Mouse (Mus musculus): ENCODE measurements around the gene Ddx27. TPM values are rescaled to one million over a fixed set of nuclear protein-coding genes. Genes with fewer than 3 reads are reported as not detected.

Ddx27 gene
- polyA plus RNA-seq (2014; fragmentation: Nextera tagmentation; extraction: Ambion mirVana), result 23.2 and 27.8 TPM in 2 replicates

DNA sequence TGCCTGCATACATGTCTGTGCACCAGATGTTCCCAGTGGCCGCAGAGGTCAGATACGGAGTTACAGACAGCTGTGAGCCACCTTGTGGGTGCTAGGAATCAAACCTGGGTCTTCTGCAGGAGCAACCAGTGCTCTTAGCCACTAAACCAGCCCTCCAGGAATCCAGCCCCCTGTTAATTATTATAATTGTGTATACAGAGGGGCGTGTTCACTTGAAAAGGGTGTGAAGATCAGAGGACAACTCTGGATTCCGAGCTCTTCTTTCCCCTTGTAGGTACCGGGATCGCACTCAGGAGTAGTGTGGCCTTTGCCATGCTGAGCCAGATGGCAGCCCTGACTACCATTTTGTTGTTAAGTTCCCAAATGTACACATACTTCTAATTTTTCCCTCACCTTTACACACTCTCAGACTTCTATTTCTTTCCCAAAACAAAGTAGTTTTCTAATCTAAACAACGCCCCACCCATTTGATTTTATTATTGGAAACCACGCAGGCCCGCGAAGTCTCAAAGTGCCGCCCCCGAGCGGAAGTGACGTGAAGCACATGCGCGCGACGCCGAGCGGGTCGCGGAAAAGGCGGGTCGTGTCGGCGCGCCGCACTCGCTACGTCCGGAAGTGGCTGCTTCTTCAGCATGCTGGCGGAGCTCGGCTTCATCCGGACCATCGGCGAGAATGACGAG is at the start of gene Ddx27:
Gene Ddx27, plus strand, starts transcription at position 492 of the 680 bp plus-strand sequence.
- Histone ChIP-seq H3K4me3 (ENCODE audit: low read depth, low read length) (peak within 1 kb of the TSS; percentile 79), H3K27me3 (replicated peaks; ENCODE audit: control insufficient read depth, insufficient read depth, low read length) (no peaks in the 10 kb centered on the region), H3K9ac (ENCODE audit: low read length) (peak within 1 kb of the TSS; percentile 82), H3K36me3 (ENCODE audit: control insufficient read depth, insufficient read depth, low read length) (peaks cover 18% of the 10 kb centered on the region), H3K4me1 (ENCODE audit: control insufficient read depth, insufficient read depth, low read length) (peaks cover 6% of the 10 kb centered on the region), H3K27ac (ENCODE audit: low read depth, low read length) (peak within 1 kb of the TSS; percentile 67), H3K9me3 (replicated peaks; ENCODE audit: control insufficient read depth, low read length) (no peaks in the 10 kb centered on the region), H3K4me2 (ENCODE audit: low read length) (peak within 1 kb of the TSS; percentile 92)
- ATAC-seq, result peak; percentile 91
- 3% methylated on average over 36 of the region's 37 CpGs for WGBS
- DNase-seq (ENCODE audit: low spot score), result peak; percentile 96

DNA sequence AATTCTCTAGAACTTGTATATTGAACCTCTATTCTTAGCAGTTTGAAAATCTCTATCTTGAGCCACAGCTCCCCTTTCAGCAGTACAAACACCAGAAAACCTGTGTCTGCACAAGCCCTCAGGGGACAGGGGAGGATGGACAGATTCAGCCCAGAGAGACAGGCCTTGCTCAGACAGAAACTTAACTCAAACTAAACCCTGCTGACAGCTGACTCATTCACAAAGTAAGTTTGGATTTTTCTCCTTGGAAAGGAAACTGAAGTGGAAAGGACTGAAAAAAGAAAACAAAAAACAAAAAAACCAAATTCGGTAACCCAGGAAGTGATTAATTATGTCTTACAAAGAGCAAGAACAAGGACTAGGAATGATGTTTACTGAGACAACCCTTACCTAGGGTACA is 41.8 kb upstream of the Ddx27 start:
- WGBS, result 87% methylated on average over 1 of the region's 1 CpGs
- DNase-seq (ENCODE audit: low spot score) (no peak), ATAC-seq (no peak)
- Histone ChIP-seq H3K27me3 (replicated peaks; ENCODE audit: control insufficient read depth, insufficient read depth, low read length) (no peaks in the 10 kb centered on the region), H3K4me3 (ENCODE audit: low read depth, low read length) (no peak overlapping the region), H3K27ac (ENCODE audit: low read depth, low read length) (no peak overlapping the region), H3K9me3 (replicated peaks; ENCODE audit: control insufficient read depth, low read length) (no peaks in the 10 kb centered on the region), H3K4me1 (ENCODE audit: control insufficient read depth, insufficient read depth, low read length) (no peaks in the 10 kb centered on the region), H3K9ac (ENCODE audit: low read length) (no peak overlapping the region), H3K4me2 (ENCODE audit: low read length) (no peak overlapping the region), H3K36me3 (ENCODE audit: control insufficient read depth, insufficient read depth, low read length) (no peaks in the 10 kb centered on the region)

DNA sequence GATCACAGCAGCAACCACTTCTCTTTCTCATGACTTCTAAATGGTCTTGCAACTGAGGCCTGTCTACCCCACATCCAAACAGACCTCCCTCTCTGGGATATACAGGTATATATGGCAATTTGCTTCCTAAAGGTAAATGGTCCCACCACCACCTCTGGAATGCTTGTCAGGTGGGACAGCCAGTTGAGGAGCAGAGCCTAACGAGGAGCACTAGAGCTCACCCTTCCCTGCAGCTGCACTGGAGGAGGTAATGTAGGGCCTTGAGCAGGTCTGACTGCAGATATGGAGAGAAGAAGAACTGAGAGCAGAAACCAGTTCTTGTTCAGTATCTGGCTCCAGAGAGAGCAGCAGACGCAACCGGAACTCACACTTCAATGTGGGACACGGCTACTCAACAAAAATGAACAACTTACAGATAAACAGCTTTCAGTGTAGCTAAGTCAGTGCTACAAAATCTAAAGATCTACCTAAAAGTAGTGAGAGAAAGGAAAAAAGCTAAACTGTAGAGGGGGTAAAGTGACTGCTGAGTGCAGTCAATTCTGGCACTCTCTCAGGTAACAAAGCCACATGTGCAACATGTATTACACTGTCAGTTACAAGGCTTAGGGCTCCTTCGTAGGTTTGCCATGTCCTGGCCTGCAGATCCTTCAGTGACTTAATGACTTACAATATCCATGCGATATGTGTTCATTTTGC is 40.7 kb upstream of the Ddx27 start:
- Histone ChIP-seq H3K4me2 (ENCODE audit: low read length) (no peak overlapping the region), H3K36me3 (ENCODE audit: control insufficient read depth, insufficient read depth, low read length) (no peaks in the 10 kb centered on the region), H3K9ac (ENCODE audit: low read length) (no peak overlapping the region), H3K27ac (ENCODE audit: low read depth, low read length) (0 out of 2 replicates have a peak overlapping the region, but pooled peaks have one; percentile 9), H3K4me3 (ENCODE audit: low read depth, low read length) (no peak overlapping the region), H3K27me3 (replicated peaks; ENCODE audit: control insufficient read depth, insufficient read depth, low read length) (no peaks in the 10 kb centered on the region), H3K9me3 (replicated peaks; ENCODE audit: control insufficient read depth, low read length) (no peaks in the 10 kb centered on the region), H3K4me1 (ENCODE audit: control insufficient read depth, insufficient read depth, low read length) (no peaks in the 10 kb centered on the region)
- DNase-seq (ENCODE audit: low spot score) (no peak), ATAC-seq (no peak)
- 90% methylated on average over 6 of the region's 6 CpGs for WGBS

DNA sequence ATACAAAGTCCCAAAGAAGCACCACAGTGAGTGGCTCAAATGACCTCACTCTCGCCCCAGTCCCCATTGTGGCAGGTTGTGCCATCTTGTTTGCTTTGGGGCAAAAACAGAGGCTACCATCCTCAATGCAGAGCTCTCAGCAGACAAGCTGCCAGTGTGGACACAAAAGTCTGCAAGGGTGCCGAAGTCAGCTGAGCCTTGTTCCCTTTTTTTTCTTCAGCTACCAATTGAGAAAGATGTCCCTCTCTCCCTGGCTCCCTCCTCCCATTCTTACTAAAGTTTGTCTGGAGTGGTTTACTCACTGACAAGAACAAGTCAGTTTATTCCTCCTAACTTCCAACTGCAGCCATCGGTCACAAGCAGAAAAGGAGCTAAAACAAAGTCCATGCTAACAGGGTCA is 38.6 kb upstream of the Ddx27 start:
- Histone ChIP-seq H3K4me1 (ENCODE audit: control insufficient read depth, insufficient read depth, low read length) (no peaks in the 10 kb centered on the region), H3K4me3 (ENCODE audit: low read depth, low read length) (no peak overlapping the region), H3K9ac (ENCODE audit: low read length) (no peak overlapping the region), H3K27ac (ENCODE audit: low read depth, low read length) (no peak overlapping the region), H3K27me3 (replicated peaks; ENCODE audit: control insufficient read depth, insufficient read depth, low read length) (no peaks in the 10 kb centered on the region), H3K4me2 (ENCODE audit: low read length) (no peak overlapping the region), H3K36me3 (ENCODE audit: control insufficient read depth, insufficient read depth, low read length) (no peaks in the 10 kb centered on the region), H3K9me3 (replicated peaks; ENCODE audit: control insufficient read depth, low read length) (no peaks in the 10 kb centered on the region)
- ATAC-seq (no peak), DNase-seq (ENCODE audit: low spot score) (no peak)
- 89% methylated on average over 3 of the region's 3 CpGs for WGBS

DNA sequence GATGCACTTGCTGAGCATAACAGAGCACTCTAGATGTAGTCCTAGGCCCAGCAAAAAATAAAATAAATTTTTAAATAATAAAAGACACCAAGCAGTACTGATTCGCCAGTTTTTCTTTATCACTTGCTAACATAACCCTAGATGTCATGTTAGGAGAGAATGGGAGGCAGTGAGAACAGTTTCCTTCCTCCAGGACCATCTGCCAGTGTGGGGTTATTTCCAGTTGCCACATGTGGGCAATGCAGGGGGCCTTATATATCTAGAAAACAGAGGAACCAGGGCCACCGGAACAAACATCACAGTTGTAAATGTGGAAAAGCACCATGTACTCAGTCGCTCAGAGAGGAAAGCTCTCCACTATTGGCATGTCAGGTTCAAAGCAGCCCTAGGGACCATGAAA is 37.5 kb upstream of the Ddx27 start:
- WGBS, result 93% methylated on average over 3 of the region's 3 CpGs
- DNase-seq (ENCODE audit: low spot score), result no peak

DNA sequence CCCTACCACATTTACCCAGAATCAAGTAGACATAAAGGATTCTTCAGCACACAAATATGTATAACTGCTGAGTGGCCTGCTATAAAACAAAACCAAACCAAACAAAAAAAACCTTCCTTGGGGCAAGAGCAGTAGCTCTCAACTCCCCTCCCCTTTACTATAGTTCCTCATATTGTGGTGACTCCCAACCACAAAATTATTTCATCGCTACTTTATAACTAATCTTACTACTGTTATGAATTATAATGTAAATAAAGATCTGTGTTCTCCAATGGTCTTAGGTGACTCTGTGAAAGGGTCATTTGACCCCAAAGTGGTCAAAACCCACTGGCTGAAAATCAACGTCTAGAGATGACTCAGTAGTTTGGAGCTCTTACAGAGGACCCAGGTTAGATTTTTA is 34.8 kb upstream of the Ddx27 start:
- Histone ChIP-seq H3K4me3 (ENCODE audit: low read depth, low read length) (no peak overlapping the region), H3K27me3 (replicated peaks; ENCODE audit: control insufficient read depth, insufficient read depth, low read length) (no peaks in the 10 kb centered on the region), H3K36me3 (ENCODE audit: control insufficient read depth, insufficient read depth, low read length) (no peaks in the 10 kb centered on the region), H3K9ac (ENCODE audit: low read length) (no peak overlapping the region), H3K4me2 (ENCODE audit: low read length) (no peak overlapping the region), H3K27ac (ENCODE audit: low read depth, low read length) (no peak overlapping the region), H3K4me1 (ENCODE audit: control insufficient read depth, insufficient read depth, low read length) (no peaks in the 10 kb centered on the region), H3K9me3 (replicated peaks; ENCODE audit: control insufficient read depth, low read length) (no peaks in the 10 kb centered on the region)
- WGBS, result 90% methylated on average over 2 of the region's 2 CpGs
- DNase-seq (ENCODE audit: low spot score) (no peak), ATAC-seq (no peak)

More for the DNA sequence above, 37.5 kb upstream of the Ddx27 start:
- no peak overlapping the region for H3K27ac ChIP-seq (ENCODE audit: low read depth, low read length)
- no peaks in the 10 kb centered on the region for H3K27me3 ChIP-seq (replicated peaks; ENCODE audit: control insufficient read depth, insufficient read depth, low read length)
- no peak overlapping the region for H3K4me3 ChIP-seq (ENCODE audit: low read depth, low read length)
- H3K4me1 ChIP-seq (ENCODE audit: control insufficient read depth, insufficient read depth, low read length), result no peaks in the 10 kb centered on the region
- H3K9ac ChIP-seq (ENCODE audit: low read length), result no peak overlapping the region
- ATAC-seq, result no peak
- no peak overlapping the region for H3K4me2 ChIP-seq (ENCODE audit: low read length)
- no peaks in the 10 kb centered on the region for H3K9me3 ChIP-seq (replicated peaks; ENCODE audit: control insufficient read depth, low read length)
- no peaks in the 10 kb centered on the region for H3K36me3 ChIP-seq (ENCODE audit: control insufficient read depth, insufficient read depth, low read length)

DNA sequence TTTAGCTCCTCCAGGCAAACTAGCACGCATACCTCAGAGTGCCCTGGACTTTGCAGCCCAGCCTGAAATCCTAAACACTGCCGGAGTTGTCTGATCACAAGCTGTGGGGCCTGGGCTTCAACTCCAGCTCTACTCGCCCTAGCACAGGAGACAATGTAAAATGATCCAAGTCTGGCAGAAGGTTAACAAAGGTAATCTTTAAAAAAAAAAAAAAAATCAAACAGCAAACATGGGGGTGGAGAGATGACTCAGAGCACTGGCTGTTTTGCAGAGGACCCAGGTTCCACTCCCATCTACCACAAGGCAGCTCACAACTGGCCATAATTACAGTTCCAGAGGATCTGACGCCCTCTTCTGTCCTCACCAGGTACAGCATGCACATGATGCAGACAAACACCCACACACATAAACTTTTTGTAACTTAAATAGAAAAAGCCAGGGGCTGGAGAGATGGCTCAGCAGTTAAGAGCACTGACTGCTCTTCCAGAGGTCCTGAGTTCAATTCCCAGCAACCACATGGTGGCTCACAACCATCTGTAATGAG is 31.6 kb upstream of the Ddx27 start:
- Histone ChIP-seq H3K36me3 (ENCODE audit: control insufficient read depth, insufficient read depth, low read length) (no peaks in the 10 kb centered on the region), H3K9me3 (replicated peaks; ENCODE audit: control insufficient read depth, low read length) (no peaks in the 10 kb centered on the region), H3K4me3 (ENCODE audit: low read depth, low read length) (no peak overlapping the region), H3K27me3 (replicated peaks; ENCODE audit: control insufficient read depth, insufficient read depth, low read length) (no peaks in the 10 kb centered on the region), H3K27ac (ENCODE audit: low read depth, low read length) (no peak overlapping the region), H3K4me2 (ENCODE audit: low read length) (no peak overlapping the region), H3K4me1 (ENCODE audit: control insufficient read depth, insufficient read depth, low read length) (no peaks in the 10 kb centered on the region), H3K9ac (ENCODE audit: low read length) (no peak overlapping the region)
- ATAC-seq (no peak), DNase-seq (ENCODE audit: low spot score) (no peak)
- 85% methylated on average over 4 of the region's 4 CpGs for WGBS

DNA sequence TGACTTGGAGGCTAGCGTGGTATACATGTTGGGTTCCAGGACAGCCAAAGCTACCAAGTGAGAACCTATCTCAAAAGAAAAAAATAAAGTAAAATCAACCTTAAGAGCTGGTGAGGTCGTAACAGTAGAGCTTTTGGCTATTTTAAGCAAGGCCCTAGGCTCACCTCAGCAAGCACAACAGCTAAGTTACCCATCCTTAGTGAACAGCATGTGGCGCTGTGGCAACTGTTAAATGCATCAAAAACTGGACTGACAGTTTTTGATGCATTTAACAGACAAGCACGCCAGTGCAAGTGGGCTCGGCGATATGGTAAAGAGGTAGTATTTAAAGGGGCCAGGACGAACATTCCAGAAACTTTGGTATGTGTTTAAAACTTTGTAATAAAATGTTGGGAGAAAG is 24.1 kb upstream of the Ddx27 start:
- H3K4me2 ChIP-seq (ENCODE audit: low read length), result no peak overlapping the region
- H3K4me3 ChIP-seq (ENCODE audit: low read depth, low read length), result no peak overlapping the region
- H3K27me3 ChIP-seq (replicated peaks; ENCODE audit: control insufficient read depth, insufficient read depth, low read length), result no peaks in the 10 kb centered on the region
- ATAC-seq (no peak), DNase-seq (ENCODE audit: low spot score) (no peak)
- peaks cover 13% of the 10 kb centered on the region for H3K4me1 ChIP-seq (ENCODE audit: control insufficient read depth, insufficient read depth, low read length)
- H3K9ac ChIP-seq (ENCODE audit: low read length), result no peak overlapping the region
- 90% methylated on average over 7 of the region's 7 CpGs for WGBS
- H3K27ac ChIP-seq (ENCODE audit: low read depth, low read length), result no peak overlapping the region
- no peaks in the 10 kb centered on the region for H3K9me3 ChIP-seq (replicated peaks; ENCODE audit: control insufficient read depth, low read length)
- no peaks in the 10 kb centered on the region for H3K36me3 ChIP-seq (ENCODE audit: control insufficient read depth, insufficient read depth, low read length)

DNA sequence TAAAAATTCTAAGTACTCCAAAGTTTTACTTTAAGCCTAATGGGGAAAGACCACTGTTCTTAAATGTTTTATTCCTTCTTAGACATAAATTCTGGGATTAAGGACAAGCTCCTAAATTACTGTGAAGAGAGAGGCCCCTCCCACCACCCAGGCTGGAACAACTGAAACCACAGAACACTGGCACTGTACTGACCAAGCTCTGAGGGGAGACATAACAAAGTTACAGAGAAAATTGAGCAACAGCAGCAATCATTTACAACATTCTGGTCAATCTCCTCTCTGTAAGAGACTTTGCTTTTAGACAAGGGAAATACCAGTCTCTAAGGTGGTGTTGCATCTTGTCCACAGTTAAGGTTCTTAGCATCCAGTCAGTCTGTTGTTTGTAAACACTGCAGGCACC is 23.0 kb upstream of the Ddx27 start:
- no peak overlapping the region for H3K9ac ChIP-seq (ENCODE audit: low read length)

More for the DNA sequence above, 23.0 kb upstream of the Ddx27 start:
- DNase-seq (ENCODE audit: low spot score) (no peak), ATAC-seq (no peak)
- Histone ChIP-seq H3K27ac (ENCODE audit: low read depth, low read length) (no peak overlapping the region), H3K4me3 (ENCODE audit: low read depth, low read length) (no peak overlapping the region), H3K36me3 (ENCODE audit: control insufficient read depth, insufficient read depth, low read length) (no peaks in the 10 kb centered on the region), H3K4me2 (ENCODE audit: low read length) (no peak overlapping the region), H3K4me1 (ENCODE audit: control insufficient read depth, insufficient read depth, low read length) (peaks cover 13% of the 10 kb centered on the region), H3K9me3 (replicated peaks; ENCODE audit: control insufficient read depth, low read length) (no peaks in the 10 kb centered on the region), H3K27me3 (replicated peaks; ENCODE audit: control insufficient read depth, insufficient read depth, low read length) (no peaks in the 10 kb centered on the region)
